Mouse (Mus musculus): ENCODE data around the gene Med13l.

DNA sequence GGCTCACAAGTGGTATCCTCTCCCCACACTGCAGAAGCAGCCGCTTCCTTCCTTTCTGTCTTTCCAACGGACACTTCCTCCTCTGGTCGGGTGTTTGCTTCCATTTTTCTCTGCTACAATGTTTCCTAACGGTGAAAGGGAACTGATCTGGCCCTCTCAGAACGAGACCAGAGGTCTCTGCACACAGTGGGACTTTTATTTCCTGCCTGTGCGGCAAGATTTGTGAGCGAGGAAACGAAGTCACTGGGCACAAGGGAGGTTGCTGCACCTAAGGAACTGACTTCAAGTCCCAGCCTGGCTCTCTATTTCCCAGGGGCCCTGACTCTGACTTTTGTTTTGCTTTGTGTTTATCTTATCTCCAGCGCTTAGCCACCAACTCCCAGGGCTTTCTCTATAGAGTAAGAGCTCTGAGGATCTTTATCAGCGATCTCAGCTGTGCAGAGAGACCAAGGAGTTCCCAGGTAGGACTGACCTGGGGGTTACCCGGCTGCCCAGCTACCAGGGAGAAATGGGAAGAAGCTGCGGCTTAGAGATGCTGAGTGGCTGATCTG is 4.0 kb upstream of the Med13l start:
- TF ChIP-seq CTCF (IDR thresholded peaks at IDR 0.05; ENCODE audit: control insufficient read depth, insufficient read depth, insufficient replicate concordance, low read depth, low read length), result no peak
- no peak for TF ChIP-seq POLR2A (IDR thresholded peaks at IDR 0.05; ENCODE audit: control insufficient read depth, low read depth, low read length)

All from testis, adult 2 months (tissue).